Mouse (Mus musculus): Measurements from ENCODE around the gene Kctd11.

Gene Kctd11

DNA sequence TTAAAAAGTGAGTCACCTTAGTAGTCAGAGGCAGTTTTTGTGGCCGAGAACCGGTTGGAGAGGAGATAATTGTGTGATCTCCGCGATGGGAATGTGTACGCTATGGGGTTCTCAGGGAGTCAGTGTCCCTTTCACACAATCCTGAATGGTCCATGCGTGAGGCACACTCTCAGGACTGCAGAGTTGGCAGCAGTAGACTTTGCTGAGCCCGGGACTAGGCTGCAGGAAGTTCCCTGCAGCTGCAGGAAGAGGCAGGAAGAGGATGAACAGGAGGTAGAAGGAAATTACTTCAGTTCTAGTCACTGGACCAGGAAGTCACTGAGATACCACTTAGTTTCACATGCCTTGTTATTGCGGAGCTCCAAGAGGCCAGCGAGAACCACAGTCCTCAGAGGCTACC is 32.1 kb downstream of the Kctd11 start:
- DNase-seq (ENCODE audit: low spot score): no peak

GRCm38 (mm10) chr11:69848021-69848420 is 33.2 kb downstream of the Kctd11 start:
- no peak for DNase-seq (ENCODE audit: low spot score)

DNA sequence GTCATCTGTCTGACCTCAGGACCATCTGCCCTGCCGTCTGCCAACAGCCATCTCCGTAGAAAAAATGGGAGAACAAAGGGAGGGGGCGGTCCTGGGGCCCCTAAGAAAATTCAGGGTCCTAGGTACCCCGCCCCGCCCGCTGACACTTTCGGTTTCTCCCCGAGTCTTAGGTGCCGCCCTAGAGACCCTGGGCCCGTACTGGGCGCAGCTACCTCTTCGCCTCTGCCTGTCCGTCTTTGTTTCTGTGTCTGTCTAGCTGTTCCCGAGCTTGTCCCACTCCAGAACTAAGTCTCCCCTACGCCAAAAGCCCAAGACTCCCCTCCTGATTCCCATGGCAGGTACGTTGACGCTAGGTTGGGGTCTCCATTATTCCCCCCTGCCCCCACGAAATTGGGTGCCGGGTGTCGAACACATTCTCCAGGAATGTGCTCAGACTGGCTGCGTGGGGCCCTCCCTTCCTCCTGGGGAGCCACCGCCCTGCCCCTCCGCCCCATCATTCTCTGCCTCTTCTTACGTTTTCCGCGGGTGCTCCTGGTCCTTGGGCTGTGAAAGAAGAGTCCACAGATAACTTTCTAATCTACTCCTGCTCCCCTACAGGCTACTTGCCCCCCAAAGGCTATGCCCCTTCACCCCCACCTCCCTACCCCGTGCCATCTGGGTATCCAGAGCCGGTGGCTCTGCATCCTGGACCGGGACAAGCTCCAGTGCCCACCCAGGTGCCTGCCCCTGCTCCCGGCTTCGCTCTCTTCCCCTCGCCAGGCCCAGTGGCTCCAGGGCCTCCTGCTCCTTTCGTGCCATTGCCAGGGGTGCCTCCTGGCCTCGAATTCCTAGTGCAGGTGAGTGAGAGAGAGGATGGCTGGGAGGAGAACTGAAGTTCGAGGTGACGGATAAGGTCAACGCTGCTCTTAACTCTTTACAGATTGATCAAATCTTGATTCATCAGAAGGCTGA is 34.2 kb downstream of the Kctd11 start:
- peak; percentile 67 for DNase-seq (ENCODE audit: low spot score)

DNA sequence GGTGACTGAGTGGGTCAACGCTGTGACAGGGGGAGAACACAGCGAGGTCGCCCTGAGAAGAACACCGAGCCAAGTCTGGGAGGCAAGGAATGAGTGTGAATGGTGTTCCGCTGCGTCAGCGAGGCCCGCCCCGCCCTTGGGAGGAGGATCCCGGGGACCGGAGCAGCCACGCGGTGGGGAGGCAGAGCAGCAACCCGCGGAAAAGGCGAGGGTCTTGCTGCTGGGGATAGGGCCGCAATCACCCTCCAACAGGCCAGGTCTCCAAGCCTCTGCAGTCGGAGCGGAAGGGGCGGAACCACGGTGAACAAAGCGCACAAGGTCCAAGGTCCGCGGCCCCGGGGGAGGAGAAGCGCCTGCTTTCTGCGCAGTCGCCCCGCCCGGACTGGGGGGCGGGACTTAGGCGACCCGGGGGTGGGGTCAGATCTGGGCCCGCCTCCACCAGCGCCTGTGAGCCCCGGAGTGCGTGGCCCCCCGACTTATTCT is 35.0 kb downstream of the Kctd11 start, which contains the start of gene Plscr3:
TSS of gene Plscr3 (plus strand) at position 179 of the 483 bp plus-strand sequence.
- peak; percentile 89 for DNase-seq (ENCODE audit: low spot score)

DNA sequence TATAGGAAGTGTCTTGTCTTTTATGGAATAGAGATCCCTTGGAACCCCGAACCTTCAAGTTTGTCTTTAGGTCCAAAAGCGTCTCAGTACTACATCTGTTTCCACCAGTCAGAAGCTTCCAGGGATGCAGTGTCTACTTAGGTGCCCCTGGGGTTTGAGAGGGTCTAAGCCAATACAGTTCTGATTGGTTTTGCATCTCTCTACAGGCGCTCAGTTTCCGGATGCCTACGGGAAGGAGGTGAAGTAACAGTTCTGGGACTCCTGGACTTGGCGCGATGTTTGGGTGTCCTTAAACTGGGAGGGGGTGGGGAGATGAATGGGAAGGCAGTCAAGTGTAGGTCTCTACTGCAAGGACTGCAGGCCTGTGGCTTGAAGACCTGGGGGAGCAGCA is 42.5 kb downstream of the Kctd11 start:
- DNase-seq (ENCODE audit: low spot score): no peak

DNA sequence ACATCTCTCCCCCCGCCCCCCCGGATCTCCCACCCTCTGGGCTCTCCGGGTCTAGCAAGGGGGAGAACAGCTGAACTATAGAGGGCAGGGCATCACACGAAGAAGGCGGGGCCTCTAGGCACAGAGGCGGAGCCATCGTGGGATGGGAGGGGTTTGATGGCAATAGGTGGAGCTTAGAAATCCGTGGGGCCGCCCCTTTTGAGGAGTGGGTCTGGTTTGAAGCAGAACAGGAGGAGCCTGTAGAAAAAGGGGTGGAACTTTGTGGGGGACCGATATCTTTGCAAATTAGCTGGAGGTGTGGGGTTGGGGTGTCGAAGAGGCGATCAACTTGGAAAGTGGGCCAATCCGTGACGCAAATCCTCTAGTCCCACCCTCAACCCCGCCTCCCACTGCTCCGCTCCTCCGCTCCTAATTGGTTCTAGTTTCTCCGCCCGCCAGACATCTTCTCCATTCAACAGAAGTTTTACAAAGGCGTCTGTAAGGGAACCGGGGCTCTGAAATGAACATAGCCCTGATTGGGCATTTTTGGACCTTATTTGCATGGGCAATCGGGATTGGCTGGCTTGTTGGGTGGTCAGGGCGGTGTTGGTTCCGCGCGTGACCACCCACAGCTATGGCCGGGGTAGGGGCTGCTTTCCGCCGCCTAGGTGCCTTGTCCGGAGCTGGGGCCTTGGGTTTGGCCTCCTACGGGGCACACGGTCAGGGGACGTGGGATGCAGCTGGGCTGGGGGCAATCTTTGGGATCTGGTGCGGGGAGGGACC is 43.1 kb downstream of the Kctd11 start, which contains the start of gene Tmem256:
TSS of gene Tmem256 (plus strand) at position 563 of the 762 bp plus-strand sequence.
- peak; percentile 96 for DNase-seq (ENCODE audit: low spot score)

GRCm38 (mm10) chr11:69837604-69837951 is 43.6 kb downstream of the Kctd11 start, which contains the start of gene Nlgn2:
TSS of gene Nlgn2 (minus strand) at chr11:69837784.
- no peak for DNase-seq (ENCODE audit: low spot score)

GRCm38 (mm10) chr11:69836703-69837576 is 44.3 kb downstream of the Kctd11 start:
- DNase-seq (ENCODE audit: low spot score): peak; percentile 39

DNA sequence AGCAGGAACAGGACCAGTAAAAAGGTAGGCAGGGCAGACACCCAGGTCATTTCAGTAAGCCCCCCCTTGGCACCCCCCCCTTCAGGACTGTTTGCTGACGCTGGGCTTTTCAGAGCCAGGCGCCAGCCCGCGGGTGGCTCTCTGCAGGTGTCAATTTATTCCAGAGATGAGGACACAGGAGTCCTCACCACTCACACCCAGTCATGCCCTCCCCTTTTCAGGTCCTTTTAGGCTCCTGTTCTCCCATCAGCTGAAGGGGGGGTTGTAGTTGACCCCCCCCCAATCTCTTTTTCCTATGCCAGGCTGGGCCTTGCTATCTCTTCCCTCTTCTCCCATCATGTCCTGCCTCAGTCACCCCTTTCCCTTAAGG is 45.3 kb downstream of the Kctd11 start:
- no peak for DNase-seq (ENCODE audit: low spot score)

DNA sequence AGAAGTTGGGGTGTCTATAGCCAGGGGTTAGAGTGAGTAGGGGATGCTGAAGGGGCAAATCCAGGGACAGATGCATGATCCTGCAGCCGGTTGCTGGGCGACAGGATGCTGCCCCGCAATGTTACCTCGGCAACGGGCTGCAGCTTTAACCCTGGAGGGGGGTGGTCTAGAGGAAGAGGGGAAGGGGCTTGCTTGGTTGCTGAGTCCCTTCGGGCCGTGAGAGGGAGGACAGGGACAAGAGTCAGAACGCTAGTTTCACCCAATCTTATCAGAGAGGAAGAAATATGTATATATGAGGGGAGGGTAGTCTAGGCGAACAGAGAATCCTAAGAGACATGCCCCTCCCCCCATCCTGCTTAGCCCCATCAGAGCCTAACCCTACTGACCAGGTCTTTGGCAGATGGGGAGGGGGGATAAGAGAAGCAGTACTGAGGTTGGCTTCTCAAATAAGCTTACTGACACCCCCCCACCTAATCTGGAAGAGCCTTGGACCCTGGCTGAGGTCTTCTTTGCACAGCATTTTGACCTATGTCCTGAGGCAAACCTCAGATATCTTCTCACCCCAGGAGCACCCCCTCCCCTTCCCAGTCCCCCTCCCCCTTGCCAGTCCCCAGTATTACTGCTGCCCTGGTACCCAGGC is 45.8 kb downstream of the Kctd11 start:
- no peak for DNase-seq (ENCODE audit: low spot score)

- DNase-seq (ENCODE audit: low spot score): peak; percentile 50
Measured at GRCm38 (mm10) chr11:69834001-69834549, 47.1 kb downstream of the Kctd11 start.

DNA sequence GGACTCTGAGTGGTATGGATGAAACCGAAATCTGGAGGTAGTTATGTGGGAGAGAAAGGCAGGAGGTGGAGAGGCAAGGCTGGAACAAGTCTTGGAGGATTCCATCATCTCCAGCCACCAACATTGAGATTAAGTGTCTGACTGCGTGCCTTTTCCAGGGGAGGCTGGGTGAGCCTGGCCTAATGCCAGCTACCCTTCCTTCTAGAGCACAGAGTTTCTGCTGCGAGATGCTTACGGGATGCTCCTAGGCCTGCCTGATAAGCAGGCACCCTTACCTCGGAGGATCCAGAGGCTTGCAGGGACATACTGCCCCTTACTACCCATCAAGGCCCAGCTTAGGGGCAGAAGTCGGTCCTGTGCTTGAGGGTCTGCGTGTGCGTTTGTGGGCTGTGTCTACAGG is 47.7 kb downstream of the Kctd11 start:
- DNase-seq (ENCODE audit: low spot score): no peak

GRCm38 (mm10) chr11:69828832-69829231 is 52.4 kb downstream of the Kctd11 start:
- no peak for DNase-seq (ENCODE audit: low spot score)
